Mouse (Mus musculus) forebrain, postnatal 0 days (tissue): ENCODE data around the gene BC024978. TPM values are rescaled to one million over a fixed set of nuclear protein-coding genes. Genes with fewer than 3 reads are reported as not detected.

Experiments
- ATAC-seq: fragments of 200-750 bp; cut with Nextera tagmentation; 2 replicates; pipeline ENCODE4 v1.8.0; 2017; ENCODE audit warnings: mild to moderate bottlenecking, moderate library complexity
- DNase-seq: peaks from one replicate; pipeline ENCODE4 v3.0.0-alpha.2; 2015
- H3K27ac ChIP-seq: fragments of 300-500 bp; sonication (generic); 2 replicates; pipeline ENCODE4 v1.5.1; 2014; ENCODE audit warnings: low read depth, mild to moderate bottlenecking, antibody characterized with exemption, low read length, moderate library complexity, mixed read lengths
- H3K27me3 ChIP-seq: fragments of 300-500 bp; sonication (generic); 2 replicates; pipeline ENCODE4 v1.6.1; 2014; ENCODE audit warnings: mild to moderate bottlenecking, low read length, mixed read lengths; ENCODE audit not compliant: insufficient read depth
- H3K36me3 ChIP-seq: fragments of 300-500 bp; sonication (generic); 2 replicates; pipeline ENCODE4 v1.6.1; 2014; ENCODE audit warnings: mild to moderate bottlenecking, moderate library complexity; ENCODE audit not compliant: insufficient read depth
- H3K4me1 ChIP-seq: fragments of 300-500 bp; sonication (generic); 2 replicates; pipeline ENCODE4 v1.6.1; 2014; ENCODE audit warnings: antibody characterized with exemption; ENCODE audit not compliant: insufficient read depth
- H3K4me2 ChIP-seq: fragments of 300-500 bp; sonication (generic); 2 replicates; pipeline ENCODE4 v1.6.1; 2014; ENCODE audit warnings: low read depth, mild to moderate bottlenecking, moderate library complexity
- H3K4me3 ChIP-seq: fragments of 300-500 bp; sonication (generic); 2 replicates; pipeline ENCODE4 v1.5.1; 2014; ENCODE audit warnings: low read depth, low read length, mixed read lengths
- H3K9ac ChIP-seq: fragments of 300-500 bp; sonication (generic); 2 replicates; pipeline ENCODE4 v1.6.1; 2014; ENCODE audit warnings: mild to moderate bottlenecking
- H3K9me3 ChIP-seq: fragments of 300-500 bp; sonication (generic); 2 replicates; pipeline ENCODE4 v1.6.1; 2016; ENCODE audit warnings: low read length
- CTCF ChIP-seq: sonication (generic); IDR thresholded peaks from 2 replicates; pipeline ENCODE4 v1.5.1; 2016; ENCODE audit warnings: antibody characterized with exemption, control low read depth, low read depth
- WGBS: fragments of 180-500 bp; shearing (Covaris S2); extraction: QIAGEN DNeasy Blood & Tissue Kit; methylation state at CpG from one replicate; pipeline ENCODE4 v1.1.7; 2014; 5-methylcytosine and 5-hydroxymethylcytosine counted together
- polyA plus RNA-seq: library from polyadenylated mRNA; unstranded; fragments of >200 nt; fragmentation: Nextera tagmentation; extraction: Ambion mirVana; gene quantifications from 2 replicates; pipeline ENCODE4 v1.2.1, GENCODE M21; 2015
- total RNA-seq: library from RNA; depleted of rRNA; stranded (reverse); fragments of >200 nt; gene quantifications from 2 replicates; pipeline ENCODE4 v1.2.3, GENCODE M21; 2014

BC024978 gene
- total and polyA plus RNA-seq, 2 experiments from 2014 or later, result 2.0 to 5.7 TPM

DNA sequence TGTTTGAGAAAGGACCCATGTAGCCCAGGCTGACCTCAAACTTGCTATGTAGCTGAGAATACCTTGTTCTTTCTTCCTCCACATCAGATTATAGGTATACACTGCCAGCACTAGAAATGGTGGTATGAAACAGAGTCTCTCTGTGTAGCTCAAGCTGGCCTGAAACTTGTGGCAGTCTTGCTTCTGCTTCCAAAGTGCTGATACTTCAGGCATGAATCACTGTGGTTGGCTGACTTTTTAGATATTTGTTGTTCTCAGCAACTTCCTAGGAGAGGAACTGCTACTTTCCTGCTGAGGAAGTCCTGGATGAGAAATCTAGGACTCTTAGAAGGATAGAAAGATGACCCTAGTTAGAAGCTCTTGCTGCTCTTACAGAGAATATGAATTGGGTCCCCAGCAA, 2.8 kb downstream of the BC024978 start:
- peaks cover 12% of the 10 kb centered on the region for H3K4me1 ChIP-seq
- H3K9me3 ChIP-seq, result no peaks in the 10 kb centered on the region
- H3K27ac ChIP-seq, result no peak overlapping the region
- H3K9ac ChIP-seq, result no peak overlapping the region
- no peak for ATAC-seq
- DNase-seq, result no peak
- no peak overlapping the region for H3K4me2 ChIP-seq
- no peaks in the 10 kb centered on the region for H3K27me3 ChIP-seq
- no peak for TF ChIP-seq CTCF
- H3K4me3 ChIP-seq, result no peak overlapping the region
- H3K36me3 ChIP-seq, result peaks cover 13% of the 10 kb centered on the region

DNA sequence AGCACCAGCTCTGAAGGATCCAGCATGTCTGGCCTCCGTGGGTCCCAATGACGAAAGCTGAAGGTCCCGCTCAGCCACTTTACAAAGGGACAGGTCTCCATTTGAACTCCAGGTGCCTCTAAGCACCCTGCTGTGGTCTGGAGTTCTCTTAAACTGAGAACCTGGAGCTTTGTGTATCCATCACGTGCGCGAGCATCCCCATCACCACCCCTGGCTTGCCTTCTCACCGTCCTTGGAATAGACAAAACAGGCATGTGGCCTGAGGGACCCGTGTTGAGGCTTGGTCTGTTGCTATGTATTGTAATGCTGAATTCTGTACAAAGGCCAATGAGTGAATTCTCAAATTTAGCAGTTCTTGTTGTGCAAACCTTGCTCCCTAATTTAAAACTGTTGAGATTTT, 3.2 kb downstream of the BC024978 start:
- DNase-seq, result no peak
- no peak for TF ChIP-seq CTCF
- no peak overlapping the region for H3K4me2 ChIP-seq
- H3K9me3 ChIP-seq, result no peaks in the 10 kb centered on the region
- WGBS, result 94% methylated on average over 8 of the region's 8 CpGs
- H3K27me3 ChIP-seq, result no peaks in the 10 kb centered on the region
- peaks cover 12% of the 10 kb centered on the region for H3K4me1 ChIP-seq
- peaks cover 13% of the 10 kb centered on the region for H3K36me3 ChIP-seq
- no peak overlapping the region for H3K4me3 ChIP-seq
- H3K27ac ChIP-seq, result no peak overlapping the region
- H3K9ac ChIP-seq, result no peak overlapping the region
- ATAC-seq, result no peak

DNA sequence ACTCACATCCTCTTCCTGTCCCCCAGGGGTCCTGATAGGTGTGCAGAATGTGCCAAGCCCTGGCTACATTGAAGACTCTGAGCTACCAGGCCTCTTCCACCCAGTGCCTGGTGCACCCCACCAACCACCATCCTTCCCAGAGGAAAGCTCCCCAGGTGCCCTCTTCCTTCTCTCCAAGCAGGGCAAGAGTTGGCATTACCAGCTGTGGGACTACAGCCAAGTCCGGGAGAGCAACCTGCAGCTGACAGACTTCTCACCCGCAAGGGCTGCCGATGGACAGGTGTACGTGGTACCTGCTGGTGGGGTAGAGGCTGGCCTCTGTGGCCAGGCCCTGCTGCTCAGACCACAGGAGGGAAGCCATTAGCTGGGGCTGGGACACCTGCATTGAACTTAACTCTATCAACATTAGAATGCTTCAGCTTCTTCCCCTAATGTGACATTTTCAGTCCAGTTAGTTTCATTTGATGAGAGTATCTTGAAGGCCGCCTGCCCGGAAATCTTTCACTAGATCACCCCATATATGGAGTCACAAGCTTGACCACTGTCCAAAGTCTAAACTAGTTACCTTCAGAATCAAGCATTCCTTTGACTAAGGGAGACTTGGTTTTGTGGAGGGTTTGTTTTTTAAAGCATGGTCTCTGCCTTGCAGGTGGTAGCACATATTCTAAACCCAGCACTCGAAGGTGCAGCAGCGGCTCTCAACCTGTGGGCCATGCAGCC, 8.3 kb downstream of the BC024978 start:
- Histone ChIP-seq H3K4me2 (no peak overlapping the region), H3K9me3 (no peaks in the 10 kb centered on the region), H3K27ac (no peak overlapping the region), H3K4me3 (no peak overlapping the region), H3K9ac (no peak overlapping the region), H3K27me3 (no peaks in the 10 kb centered on the region), H3K4me1 (no peaks in the 10 kb centered on the region), H3K36me3 (peaks cover 48% of the 10 kb centered on the region)
- TF ChIP-seq CTCF, result no peak
- 95% methylated on average over 8 of the region's 8 CpGs for WGBS
- ATAC-seq, result no peak
- DNase-seq, result no peak

DNA sequence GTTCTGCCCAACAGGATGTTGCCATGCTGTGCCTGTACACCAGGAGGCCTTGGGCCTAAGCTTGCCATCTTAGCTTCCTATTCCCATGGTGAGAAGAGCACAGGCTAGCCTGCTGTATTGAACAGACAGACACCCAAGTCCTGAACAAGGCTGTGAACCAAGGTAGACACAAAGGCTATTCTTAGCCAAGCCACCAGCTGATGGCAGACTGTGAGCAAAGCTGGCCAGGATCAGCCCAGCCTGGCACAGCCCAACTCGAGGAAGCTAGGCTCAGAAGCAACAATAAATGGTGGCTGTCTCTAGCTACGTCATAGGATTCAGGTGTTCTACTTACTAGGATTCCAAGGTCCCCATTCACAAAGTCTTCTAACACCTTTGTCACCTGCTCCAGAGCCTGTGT, 17.0 kb downstream of the BC024978 start:
- DNase-seq, result no peak
- Histone ChIP-seq H3K36me3 (peaks cover 83% of the 10 kb centered on the region), H3K4me1 (no peaks in the 10 kb centered on the region), H3K27ac (no peak overlapping the region), H3K4me3 (no peak overlapping the region), H3K9ac (no peak overlapping the region), H3K9me3 (no peaks in the 10 kb centered on the region), H3K4me2 (no peak overlapping the region), H3K27me3 (no peaks in the 10 kb centered on the region)
- 85% methylated on average over 2 of the region's 2 CpGs for WGBS
- no peak for ATAC-seq
- TF ChIP-seq CTCF, result no peak

DNA sequence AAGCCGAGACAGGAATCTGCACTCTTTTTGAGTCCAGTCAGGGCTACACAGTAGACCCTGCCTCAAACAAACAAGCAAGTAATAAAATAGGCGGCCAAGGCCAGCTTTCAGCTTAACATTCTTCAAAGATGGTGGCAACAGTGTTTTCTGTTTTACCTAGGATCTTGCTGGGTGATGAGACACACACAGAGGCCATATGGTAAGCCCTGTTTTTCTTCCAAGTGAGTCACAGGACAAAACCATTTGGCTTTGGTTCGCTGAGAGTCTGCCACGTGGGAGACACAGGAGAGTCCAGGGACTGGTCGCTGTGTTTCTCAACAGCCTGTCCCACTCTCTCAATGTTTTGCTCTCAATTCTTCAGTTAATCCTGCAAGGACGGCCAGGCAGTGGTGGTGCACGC, 23.0 kb downstream of the BC024978 start:
- no peaks in the 10 kb centered on the region for H3K27me3 ChIP-seq
- no peaks in the 10 kb centered on the region for H3K9me3 ChIP-seq
- no peaks in the 10 kb centered on the region for H3K4me1 ChIP-seq
- WGBS, result 86% methylated on average over 7 of the region's 7 CpGs
- no peak overlapping the region for H3K4me2 ChIP-seq
- DNase-seq (no peak), ATAC-seq (no peak)
- no peak overlapping the region for H3K9ac ChIP-seq
- no peak overlapping the region for H3K27ac ChIP-seq
- peaks cover 54% of the 10 kb centered on the region for H3K36me3 ChIP-seq
- no peak overlapping the region for H3K4me3 ChIP-seq
- TF ChIP-seq CTCF, result no peak

DNA sequence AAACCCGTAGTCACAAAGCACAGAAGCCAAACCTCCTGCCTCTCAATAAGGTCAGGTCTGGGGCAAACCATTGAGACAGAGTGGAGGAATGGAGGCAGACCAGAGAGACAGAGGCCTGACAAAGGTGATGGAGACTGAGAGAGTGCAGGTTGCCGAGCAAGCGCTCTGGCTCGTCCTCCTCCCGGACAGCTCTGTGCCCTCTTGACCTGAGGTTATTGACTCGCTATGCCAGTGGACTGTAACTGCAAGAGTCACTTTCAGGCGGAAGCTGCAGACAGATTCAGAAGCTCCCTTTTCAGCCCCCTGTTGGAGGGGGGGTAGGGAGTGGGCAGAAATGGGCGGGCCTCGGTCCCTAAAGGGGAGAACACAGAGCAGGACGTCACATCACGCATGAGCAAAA, 24.4 kb downstream of the BC024978 start:
- H3K36me3 ChIP-seq, result peaks cover 51% of the 10 kb centered on the region
- no peak overlapping the region for H3K27ac ChIP-seq
- 89% methylated on average over 11 of the region's 11 CpGs for WGBS
- H3K27me3 ChIP-seq, result no peaks in the 10 kb centered on the region
- TF ChIP-seq CTCF, result no peak
- no peak for ATAC-seq
- no peaks in the 10 kb centered on the region for H3K9me3 ChIP-seq
- H3K4me2 ChIP-seq, result no peak overlapping the region
- no peak for DNase-seq
- peaks cover 5% of the 10 kb centered on the region for H3K4me1 ChIP-seq
- H3K9ac ChIP-seq, result no peak overlapping the region
- no peak overlapping the region for H3K4me3 ChIP-seq

DNA sequence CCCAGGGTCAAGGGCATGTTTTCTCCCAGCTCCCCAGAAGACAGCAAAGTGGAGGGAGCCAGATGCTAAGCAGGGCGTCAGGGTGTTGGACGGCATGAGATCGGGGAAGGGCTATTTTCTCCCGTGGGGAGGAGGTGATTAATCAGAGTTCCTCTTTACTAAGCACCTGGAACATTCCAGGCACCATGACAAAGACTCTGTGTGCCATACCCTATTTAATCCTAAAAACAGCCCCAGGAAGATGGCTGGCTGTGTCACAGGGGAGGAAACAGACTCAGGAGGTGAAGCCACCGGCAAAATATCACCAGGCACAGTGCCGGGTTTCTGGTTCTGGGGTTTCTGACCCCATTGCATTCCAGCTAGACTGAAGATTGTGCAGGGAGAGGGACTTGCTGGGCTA, 26.4 kb downstream of the BC024978 start:
- Histone ChIP-seq H3K9me3 (no peaks in the 10 kb centered on the region), H3K9ac (no peak overlapping the region), H3K36me3 (peaks cover 42% of the 10 kb centered on the region), H3K4me1 (peaks cover 25% of the 10 kb centered on the region), H3K27me3 (no peaks in the 10 kb centered on the region), H3K27ac (no peak overlapping the region), H3K4me3 (no peak overlapping the region), H3K4me2 (no peak overlapping the region)
- TF ChIP-seq CTCF, result no peak
- ATAC-seq, result no peak
- WGBS, result 82% methylated on average over 6 of the region's 6 CpGs
- DNase-seq, result no peak
